Mouse (Mus musculus) limb, embryonic 13.5 days (tissue): Measurements from ENCODE around the gene Galnt11. TPM values are rescaled to one million over a fixed set of nuclear protein-coding genes. Genes with fewer than 3 reads are reported as not detected.
"Not testable (repeated sequence)": the region's sequence is repeated elsewhere in the genome, so short reads cannot be mapped to it uniquely, and the experiment has no call there.

ENCODE experiments used
- ATAC-seq: fragments of 200-750 bp; cut with Nextera tagmentation; 2 replicates; pipeline ENCODE4 v1.8.0; 2017; ENCODE audit warnings: low read depth, moderate number of reproducible peaks, moderate TSS enrichment; ENCODE audit not compliant: low FRiP score
- H3K27ac ChIP-seq: fragments of 300-500 bp; sonication (generic); 2 replicates; pipeline ENCODE4 v1.5.1; 2015; ENCODE audit warnings: inconsistent platforms, mild to moderate bottlenecking, moderate library complexity
- H3K27me3 ChIP-seq: fragments of 300-500 bp; sonication (generic); 2 replicates; pipeline ENCODE4 v1.6.1; 2015; ENCODE audit warnings: mild to moderate bottlenecking, inconsistent platforms
- H3K36me3 ChIP-seq: fragments of 300-500 bp; sonication (generic); 2 replicates; pipeline ENCODE4 v1.6.1; 2015; ENCODE audit warnings: inconsistent platforms, mild to moderate bottlenecking, moderate library complexity
- H3K4me1 ChIP-seq: fragments of 300-500 bp; sonication (generic); 2 replicates; pipeline ENCODE4 v1.6.1; 2015; ENCODE audit warnings: inconsistent platforms
- H3K4me2 ChIP-seq: fragments of 300-500 bp; sonication (generic); replicated peaks from 2 replicates; pipeline ENCODE4 v1.6.1; 2015; ENCODE audit warnings: inconsistent platforms, mild to moderate bottlenecking, moderate library complexity
- H3K4me3 ChIP-seq: fragments of 300-500 bp; sonication (generic); 2 replicates; pipeline ENCODE4 v1.5.1; 2015; ENCODE audit warnings: moderate library complexity, mild to moderate bottlenecking, inconsistent platforms
- H3K9ac ChIP-seq: fragments of 300-500 bp; sonication (generic); 2 replicates; pipeline ENCODE4 v1.6.1; 2015; ENCODE audit warnings: mild to moderate bottlenecking, inconsistent platforms
- H3K9me3 ChIP-seq: fragments of 300-500 bp; sonication (generic); 2 replicates; pipeline ENCODE4 v1.6.1; 2016; ENCODE audit warnings: inconsistent platforms
- WGBS: fragments of 180-500 bp; shearing (Covaris S2); methylation state at CpG from one replicate; pipeline ENCODE4 v1.1.7; 2015; 5-methylcytosine and 5-hydroxymethylcytosine counted together
- polyA plus RNA-seq: library from polyadenylated mRNA; unstranded; fragments of >200 nt; fragmentation: Nextera tagmentation; extraction: Ambion mirVana; gene quantifications from 2 replicates; pipeline ENCODE4 v1.2.1, GENCODE M21; 2015

Galnt11 gene
- polyA plus RNA-seq = 41.9 and 44.4 TPM in 2 replicates

- H3K27ac ChIP-seq = peak within 1 kb of the TSS; percentile 84; the same call in 1 of the 2 replicates
- H3K4me3 ChIP-seq = peak within 1 kb of the TSS; percentile 73
- WGBS = 88% methylated on average over 3 of the region's 3 CpGs
- no peaks in the 10 kb centered on the region for H3K27me3 ChIP-seq
- H3K36me3 ChIP-seq = no peaks in the 10 kb centered on the region
- peaks cover 8% of the 10 kb centered on the region for H3K4me1 ChIP-seq
- H3K9ac ChIP-seq = peak within 1 kb of the TSS; percentile 87
- no peak for ATAC-seq
- peak within 1 kb of the TSS; percentile 65 for H3K4me2 ChIP-seq
- no peaks in the 10 kb centered on the region for H3K9me3 ChIP-seq
Observed at GRCm38 (mm10) chr5:25221604-25222003, at the start of gene Galnt11. TSS of gene Galnt11 (plus strand) at chr5:25221904.

- H3K27ac ChIP-seq, H3K4me3 ChIP-seq, H3K4me1 ChIP-seq, H3K9me3 ChIP-seq, H3K27me3 ChIP-seq, H3K9ac ChIP-seq, H3K36me3 ChIP-seq, H3K4me2 ChIP-seq, ATAC-seq: not testable (repeated sequence)
- WGBS = 89% methylated on average over 5 of the region's 5 CpGs
Observed at GRCm38 (mm10) chr5:25177937-25178336, 43.8 kb upstream of the Galnt11 start.

DNA sequence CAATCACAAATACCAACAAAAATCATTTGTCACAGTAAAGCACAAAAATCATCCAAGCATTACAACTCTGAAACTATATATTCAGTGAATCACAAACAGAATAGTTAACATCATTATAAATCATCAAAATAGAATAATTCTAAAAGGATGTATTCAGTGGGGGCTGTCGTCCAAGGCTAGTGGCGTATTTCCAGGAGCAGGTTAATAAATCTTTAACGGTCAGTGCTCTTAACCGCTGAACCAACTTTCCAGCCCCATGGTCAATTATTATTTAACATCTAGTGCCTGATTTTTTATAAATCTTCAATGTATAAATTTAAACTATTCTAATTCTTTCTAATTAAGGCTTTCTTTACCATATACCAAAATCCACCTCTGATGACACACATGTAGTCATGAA is 43.2 kb upstream of the Galnt11 start:
- not testable (repeated sequence) for H3K9ac ChIP-seq, H3K36me3 ChIP-seq, H3K27ac ChIP-seq, ATAC-seq, H3K4me1 ChIP-seq, H3K9me3 ChIP-seq, H3K4me2 ChIP-seq, H3K4me3 ChIP-seq, H3K27me3 ChIP-seq
- 72% methylated on average over 4 of the region's 4 CpGs for WGBS

GRCm38 (mm10) chr5:25179284-25179683 is 42.4 kb upstream of the Galnt11 start:
- H3K4me2 ChIP-seq = no peak overlapping the region
- no peak overlapping the region for H3K4me3 ChIP-seq
- 0 out of 2 replicates have a peak, but pooled peaks cover 8% of the 10 kb centered on the region for H3K4me1 ChIP-seq
- 96% methylated on average over 4 of the region's 4 CpGs for WGBS
- no peaks in the 10 kb centered on the region for H3K9me3 ChIP-seq
- H3K27me3 ChIP-seq = no peaks in the 10 kb centered on the region
- H3K9ac ChIP-seq = no peak overlapping the region
- no peaks in the 10 kb centered on the region for H3K36me3 ChIP-seq
- no peak for ATAC-seq
- no peak overlapping the region for H3K27ac ChIP-seq

DNA sequence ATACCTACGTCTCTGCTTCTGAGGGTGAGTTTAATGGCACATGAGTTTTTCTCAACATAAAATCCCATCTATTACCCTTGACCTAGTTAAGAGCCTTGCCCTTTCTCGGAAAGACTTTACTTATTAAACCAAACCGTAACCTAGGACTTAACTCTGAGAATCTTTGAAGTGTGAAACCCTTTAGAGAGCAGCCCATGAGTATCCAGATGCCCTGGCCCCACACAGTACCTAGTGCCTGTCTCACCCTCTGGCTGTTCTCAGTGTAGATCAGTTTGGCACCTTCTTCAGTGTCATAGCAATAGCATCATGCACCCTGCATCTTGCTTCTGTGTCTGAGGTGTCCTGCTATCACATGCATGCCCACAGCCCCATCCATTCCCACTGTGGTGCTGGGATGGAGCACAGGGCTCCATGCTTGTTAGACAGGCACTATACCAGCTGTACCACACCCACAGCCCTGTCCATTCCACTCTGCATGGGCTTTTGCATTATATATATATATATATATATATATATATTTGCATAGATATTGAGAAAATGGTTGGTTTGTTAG is 41.7 kb upstream of the Galnt11 start:
- H3K4me2 ChIP-seq = no peak overlapping the region
- no peak overlapping the region for H3K9ac ChIP-seq
- WGBS = 74% methylated on average over 3 of the region's 3 CpGs
- H3K27ac ChIP-seq = no peak overlapping the region
- H3K27me3 ChIP-seq = no peaks in the 10 kb centered on the region
- no peaks in the 10 kb centered on the region for H3K9me3 ChIP-seq
- 0 out of 2 replicates have a peak, but pooled peaks cover 8% of the 10 kb centered on the region for H3K4me1 ChIP-seq
- no peak for ATAC-seq
- H3K4me3 ChIP-seq = no peak overlapping the region
- H3K36me3 ChIP-seq = no peaks in the 10 kb centered on the region

DNA sequence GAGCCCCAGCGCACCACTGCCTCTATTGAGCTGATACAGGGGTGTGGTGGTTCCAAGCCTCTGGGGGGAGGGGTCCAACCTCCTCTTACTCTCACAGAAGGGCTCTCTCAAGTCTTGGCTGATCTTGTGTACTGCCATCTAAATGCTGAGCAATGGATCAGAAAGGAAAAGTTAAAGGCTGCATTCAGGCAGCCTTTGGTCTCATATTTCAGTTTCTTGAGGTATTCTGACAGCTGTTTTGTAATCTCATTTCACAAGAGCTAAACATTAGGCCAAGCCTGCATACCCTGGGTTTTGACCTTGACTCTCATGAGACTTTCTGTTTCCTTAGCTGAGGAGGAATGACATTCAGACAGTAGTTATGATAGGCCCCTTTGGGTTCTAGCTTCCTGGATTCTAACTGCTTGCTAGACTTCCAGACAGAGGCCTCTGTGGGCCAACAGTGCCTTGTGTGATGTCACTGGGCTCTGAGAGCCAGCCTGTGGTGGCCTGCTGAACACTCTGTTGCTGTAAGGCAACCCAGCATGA is 40.6 kb upstream of the Galnt11 start, which contains the start of gene Galntl5:
TSS of gene Galntl5 (plus strand) at position 457 of the 528 bp plus-strand sequence.
- WGBS = 82% methylated on average over 1 of the region's 1 CpGs
- Histone ChIP-seq H3K27ac (no peak within 1 kb of the TSS; the same call in 1 of the 2 replicates), H3K36me3 (no peaks in the 10 kb centered on the region), H3K4me3 (no peak within 1 kb of the TSS), H3K9ac (no peak within 1 kb of the TSS; the same call in 1 of the 2 replicates), H3K9me3 (no peaks in the 10 kb centered on the region), H3K27me3 (no peaks in the 10 kb centered on the region), H3K4me1 (0 out of 2 replicates have a peak, but pooled peaks cover 8% of the 10 kb centered on the region), H3K4me2 (no peak within 1 kb of the TSS)
- peak; percentile 51; the same call in 1 of the 2 replicates for ATAC-seq

- H3K4me1 ChIP-seq = 0 out of 2 replicates have a peak, but pooled peaks cover 8% of the 10 kb centered on the region
- no peak overlapping the region for H3K4me2 ChIP-seq
- no peaks in the 10 kb centered on the region for H3K9me3 ChIP-seq
- H3K36me3 ChIP-seq = no peaks in the 10 kb centered on the region
- no peak overlapping the region for H3K4me3 ChIP-seq
- H3K27ac ChIP-seq = no peak overlapping the region
- no peaks in the 10 kb centered on the region for H3K27me3 ChIP-seq
- 84% methylated on average over 4 of the region's 4 CpGs for WGBS
- no peak overlapping the region for H3K9ac ChIP-seq
- ATAC-seq = no peak
Observed at GRCm38 (mm10) chr5:25183595-25183994, 38.1 kb upstream of the Galnt11 start.

- H3K4me3 ChIP-seq = no peak overlapping the region
- 57% methylated on average over 2 of the region's 2 CpGs for WGBS
- H3K27ac ChIP-seq = no peak overlapping the region
- no peak for ATAC-seq
- 0 out of 2 replicates have a peak, but pooled peaks cover 8% of the 10 kb centered on the region for H3K4me1 ChIP-seq
- H3K9ac ChIP-seq = no peak overlapping the region
- H3K36me3 ChIP-seq = no peaks in the 10 kb centered on the region
- no peaks in the 10 kb centered on the region for H3K9me3 ChIP-seq
- H3K4me2 ChIP-seq = no peak overlapping the region
- H3K27me3 ChIP-seq = no peaks in the 10 kb centered on the region
Observed at GRCm38 (mm10) chr5:25184594-25184993, 37.1 kb upstream of the Galnt11 start.

DNA sequence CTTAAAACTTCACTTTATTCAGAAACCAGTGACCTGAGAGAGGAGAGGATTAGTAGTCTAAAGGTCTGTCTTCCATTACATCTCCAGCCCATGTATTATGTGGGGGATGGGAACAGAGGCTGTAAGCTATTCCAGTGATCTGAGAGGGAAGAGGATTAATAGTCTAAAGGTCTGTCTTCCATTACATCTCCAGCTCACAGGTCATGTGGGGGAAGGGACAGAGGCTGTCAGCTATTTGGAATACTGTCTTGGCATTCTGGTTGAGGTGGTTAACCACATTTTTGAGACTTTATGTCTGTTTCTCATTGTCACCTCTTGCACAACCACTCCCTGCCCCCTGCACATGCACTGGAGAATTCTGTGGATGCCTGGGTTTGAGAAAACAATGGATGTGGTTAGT is 34.0 kb upstream of the Galnt11 start:
- Histone ChIP-seq H3K4me1 (no peaks in the 10 kb centered on the region), H3K4me3 (no peak overlapping the region)
- no peak for ATAC-seq

GRCm38 (mm10) chr5:25188802-25189201 is 32.9 kb upstream of the Galnt11 start:
- Histone ChIP-seq H3K9me3 (no peaks in the 10 kb centered on the region), H3K27ac (no peak overlapping the region), H3K36me3 (no peaks in the 10 kb centered on the region), H3K4me2 (no peak overlapping the region), H3K27me3 (no peaks in the 10 kb centered on the region), H3K4me1 (no peaks in the 10 kb centered on the region), H3K4me3 (no peak overlapping the region), H3K9ac (no peak overlapping the region)
- no peak for ATAC-seq
- WGBS = 39% methylated on average over 1 of the region's 1 CpGs

More for the DNA sequence above, 34.0 kb upstream of the Galnt11 start:
- Histone ChIP-seq H3K4me2 (no peak overlapping the region), H3K9me3 (no peaks in the 10 kb centered on the region), H3K27me3 (no peaks in the 10 kb centered on the region), H3K36me3 (no peaks in the 10 kb centered on the region), H3K9ac (no peak overlapping the region), H3K27ac (no peak overlapping the region)

DNA sequence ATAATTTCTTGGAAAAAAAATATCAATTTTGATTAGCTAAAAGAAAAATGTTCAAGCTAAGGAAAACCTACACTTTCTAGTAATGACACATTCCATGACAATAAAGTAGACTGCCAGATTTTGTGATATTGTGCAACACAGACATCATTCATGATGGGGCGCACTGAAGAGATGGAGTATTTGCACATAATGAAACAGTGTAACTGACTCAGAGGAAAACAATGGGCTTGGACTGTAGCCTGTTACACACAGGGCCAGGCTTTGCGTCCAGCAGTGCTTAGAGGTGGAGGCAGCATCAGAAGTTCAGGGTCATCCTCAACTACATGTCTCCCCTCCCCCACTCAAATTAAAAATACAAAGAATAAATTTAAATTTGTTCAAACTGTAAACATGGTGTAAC is 31.2 kb upstream of the Galnt11 start:
- H3K4me1 ChIP-seq = no peaks in the 10 kb centered on the region
- no peak overlapping the region for H3K4me3 ChIP-seq
- WGBS = 90% methylated on average over 2 of the region's 2 CpGs

GRCm38 (mm10) chr5:25211872-25212271 is 9.8 kb upstream of the Galnt11 start:
- no peak for ATAC-seq
- H3K36me3 ChIP-seq = no peaks in the 10 kb centered on the region

More for the DNA sequence above, 31.2 kb upstream of the Galnt11 start:
- no peaks in the 10 kb centered on the region for H3K36me3 ChIP-seq
- no peak for ATAC-seq
- H3K27me3 ChIP-seq = no peaks in the 10 kb centered on the region
- no peak overlapping the region for H3K4me2 ChIP-seq
- H3K9ac ChIP-seq = no peak overlapping the region
- no peak overlapping the region for H3K27ac ChIP-seq
- no peaks in the 10 kb centered on the region for H3K9me3 ChIP-seq

GRCm38 (mm10) chr5:25213216-25213615 is 8.5 kb upstream of the Galnt11 start:
- not testable (repeated sequence) for H3K4me1 ChIP-seq, H3K27me3 ChIP-seq, H3K36me3 ChIP-seq, H3K27ac ChIP-seq, H3K4me3 ChIP-seq, ATAC-seq, H3K9me3 ChIP-seq, H3K9ac ChIP-seq, H3K4me2 ChIP-seq

More at GRCm38 (mm10) chr5:25211872-25212271, 9.8 kb upstream of the Galnt11 start:
- H3K4me1 ChIP-seq = no peaks in the 10 kb centered on the region
- H3K27ac ChIP-seq = no peak overlapping the region
- no peaks in the 10 kb centered on the region for H3K9me3 ChIP-seq
- H3K9ac ChIP-seq = no peak overlapping the region
- H3K4me3 ChIP-seq = no peak overlapping the region
- no peaks in the 10 kb centered on the region for H3K27me3 ChIP-seq
- WGBS = 67% methylated on average over 1 of the region's 1 CpGs
- no peak overlapping the region for H3K4me2 ChIP-seq
